Mouse (Mus musculus): ENCODE measurements around the gene Mpdz. TPM values are rescaled to one million over a fixed set of nuclear protein-coding genes. Genes with fewer than 3 reads are reported as not detected.

Gene Mpdz
- total RNA-seq, 1 experiment = 12.7 TPM

DNA sequence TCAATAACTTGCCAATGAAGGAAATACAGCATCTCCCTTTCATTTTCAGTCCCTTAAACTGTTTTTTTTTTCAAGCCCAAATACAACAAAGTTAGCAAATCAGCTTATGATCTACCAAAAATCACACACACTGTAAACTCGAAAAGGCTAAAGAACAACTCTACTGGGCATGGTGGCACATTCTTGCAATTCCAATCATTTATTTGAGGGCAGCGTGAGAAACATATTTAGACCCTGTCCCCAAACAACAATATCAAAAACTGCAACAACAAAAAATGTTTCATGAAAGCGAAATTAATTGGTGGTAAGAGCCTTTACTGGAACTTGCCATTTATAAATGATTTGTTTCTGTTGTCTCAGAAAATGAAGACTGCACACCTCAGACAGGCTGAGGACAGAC, 97.5 kb downstream of the Mpdz start:
- no peak overlapping the region for H3K4me3 ChIP-seq (ENCODE audit: insufficient read depth in 1 of 2, low read depth in 1 of 2, low read length in 2 of 2, poor library complexity in 1 of 2, severe bottlenecking in 1 of 2)
- no peak overlapping the region for H3K27ac ChIP-seq (ENCODE audit: insufficient read depth, low read depth, low read length, poor library complexity, severe bottlenecking)
- TF ChIP-seq HCFC1 (IDR thresholded peaks at IDR 0.05; ENCODE audit: borderline replicate concordance, insufficient read depth, low read length) (no peak), ZC3H11A (IDR thresholded peaks at IDR 0.05; ENCODE audit: borderline replicate concordance, low read depth, low read length) (no peak), CHD2 (IDR thresholded peaks at IDR 0.05; ENCODE audit: low read depth, low read length) (no peak), ZNF384 (IDR thresholded peaks at IDR 0.05; ENCODE audit: low read depth, low read length) (no peak), MAFK (IDR thresholded peaks at IDR 0.05; ENCODE audit: insufficient read depth, low read depth, low read length) (no peak)
- no peaks in the 10 kb centered on the region for H3K9me3 ChIP-seq (ENCODE audit: control insufficient read depth, insufficient read depth, low read depth, low read length)
- no peaks in the 10 kb centered on the region for H3K4me1 ChIP-seq (ENCODE audit: control insufficient read depth in 2 of 2, insufficient read depth in 2 of 2, low read length in 2 of 2, poor library complexity in 1 of 2)
- no peak overlapping the region for H3K9ac ChIP-seq (ENCODE audit: insufficient read depth, low read depth, low read length, poor library complexity, severe bottlenecking)
- in situ Hi-C loops (cut with MboI; ENCODE audit: low sequenced_read_pairs in 2 of 2, unreplicated experiment in 2 of 2) = no loop called here
- no peaks in the 10 kb centered on the region for H3K36me3 ChIP-seq (ENCODE audit: control insufficient read depth, insufficient read depth, low read length, poor library complexity, severe bottlenecking)
- no peak for DNase-seq (ENCODE audit: low read depth, low spot score)

- in situ Hi-C loops (cut with MboI; ENCODE audit: low sequenced_read_pairs in 2 of 2, unreplicated experiment in 2 of 2) = no loop called here
- DNase-seq (ENCODE audit: low read depth, low spot score) = no peak
- TF ChIP-seq CHD2 (IDR thresholded peaks at IDR 0.05; ENCODE audit: low read depth, low read length) (no peak), MAFK (IDR thresholded peaks at IDR 0.05; ENCODE audit: insufficient read depth, low read depth, low read length) (no peak), ZNF384 (IDR thresholded peaks at IDR 0.05; ENCODE audit: low read depth, low read length) (no peak), HCFC1 (IDR thresholded peaks at IDR 0.05; ENCODE audit: borderline replicate concordance, insufficient read depth, low read length) (no peak), ZC3H11A (IDR thresholded peaks at IDR 0.05; ENCODE audit: borderline replicate concordance, low read depth, low read length) (no peak)
Measured at GRCm38 (mm10) chr4:81333628-81333991, 109.0 kb downstream of the Mpdz start.

GRCm38 (mm10) chr4:81332901-81333627, 109.6 kb downstream of the Mpdz start:
- no peaks in the 10 kb centered on the region for H3K9me3 ChIP-seq (ENCODE audit: control insufficient read depth, insufficient read depth, low read depth, low read length)
- TF ChIP-seq HCFC1 (IDR thresholded peaks at IDR 0.05; ENCODE audit: borderline replicate concordance, insufficient read depth, low read length) = no peak
- TF ChIP-seq ZC3H11A (IDR thresholded peaks at IDR 0.05; ENCODE audit: borderline replicate concordance, low read depth, low read length) = no peak
- TF ChIP-seq ZNF384 (IDR thresholded peaks at IDR 0.05; ENCODE audit: low read depth, low read length) = no peak
- TF ChIP-seq MAFK (IDR thresholded peaks at IDR 0.05; ENCODE audit: insufficient read depth, low read depth, low read length) = no peak
- TF ChIP-seq CHD2 (IDR thresholded peaks at IDR 0.05; ENCODE audit: low read depth, low read length) = no peak
- H3K4me1 ChIP-seq (ENCODE audit: control insufficient read depth in 2 of 2, insufficient read depth in 2 of 2, low read length in 2 of 2, poor library complexity in 1 of 2) = no peaks in the 10 kb centered on the region
- in situ Hi-C loops (cut with MboI; ENCODE audit: low sequenced_read_pairs in 2 of 2, unreplicated experiment in 2 of 2) = no loop called here
- H3K4me3 ChIP-seq (ENCODE audit: insufficient read depth in 1 of 2, low read depth in 1 of 2, low read length in 2 of 2, poor library complexity in 1 of 2, severe bottlenecking in 1 of 2) = no peak overlapping the region
- no peak overlapping the region for H3K27ac ChIP-seq (ENCODE audit: insufficient read depth, low read depth, low read length, poor library complexity, severe bottlenecking)
- no peak for DNase-seq (ENCODE audit: low read depth, low spot score)
- no peaks in the 10 kb centered on the region for H3K36me3 ChIP-seq (ENCODE audit: control insufficient read depth, insufficient read depth, low read length, poor library complexity, severe bottlenecking)
- H3K9ac ChIP-seq (ENCODE audit: insufficient read depth, low read depth, low read length, poor library complexity, severe bottlenecking) = no peak overlapping the region

More at GRCm38 (mm10) chr4:81333628-81333991, 109.0 kb downstream of the Mpdz start:
- Histone ChIP-seq H3K9me3 (ENCODE audit: control insufficient read depth, insufficient read depth, low read depth, low read length) (no peaks in the 10 kb centered on the region), H3K9ac (ENCODE audit: insufficient read depth, low read depth, low read length, poor library complexity, severe bottlenecking) (no peak overlapping the region), H3K4me3 (ENCODE audit: insufficient read depth in 1 of 2, low read depth in 1 of 2, low read length in 2 of 2, poor library complexity in 1 of 2, severe bottlenecking in 1 of 2) (no peak overlapping the region), H3K36me3 (ENCODE audit: control insufficient read depth, insufficient read depth, low read length, poor library complexity, severe bottlenecking) (no peaks in the 10 kb centered on the region), H3K4me1 (ENCODE audit: control insufficient read depth in 2 of 2, insufficient read depth in 2 of 2, low read length in 2 of 2, poor library complexity in 1 of 2) (no peaks in the 10 kb centered on the region), H3K27ac (ENCODE audit: insufficient read depth, low read depth, low read length, poor library complexity, severe bottlenecking) (no peak overlapping the region)

DNA sequence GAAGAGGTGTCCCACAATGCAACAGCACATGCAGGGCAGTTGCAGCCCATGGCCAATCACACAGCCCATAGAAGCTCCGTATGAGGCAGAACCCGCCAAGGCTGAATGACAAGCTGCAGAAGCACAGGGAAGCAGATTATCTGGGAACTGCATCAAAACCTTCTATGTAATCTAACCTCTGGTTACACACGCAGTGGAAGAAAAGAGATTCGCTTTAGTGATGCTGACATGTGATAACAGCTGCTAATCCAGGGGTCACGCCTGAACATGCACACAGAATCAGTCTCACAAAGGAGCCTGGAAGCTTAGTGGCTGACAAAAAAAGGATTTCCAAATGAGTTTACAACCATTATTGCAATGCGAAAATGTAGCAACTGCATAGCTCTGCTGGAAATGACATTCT, 110.2 kb downstream of the Mpdz start:
- Histone ChIP-seq H3K36me3 (ENCODE audit: control insufficient read depth, insufficient read depth, low read length, poor library complexity, severe bottlenecking) (no peaks in the 10 kb centered on the region), H3K4me1 (ENCODE audit: control insufficient read depth in 2 of 2, insufficient read depth in 2 of 2, low read length in 2 of 2, poor library complexity in 1 of 2) (no peaks in the 10 kb centered on the region), H3K4me3 (ENCODE audit: insufficient read depth in 1 of 2, low read depth in 1 of 2, low read length in 2 of 2, poor library complexity in 1 of 2, severe bottlenecking in 1 of 2) (no peak overlapping the region), H3K9me3 (ENCODE audit: control insufficient read depth, insufficient read depth, low read depth, low read length) (no peaks in the 10 kb centered on the region), H3K27ac (ENCODE audit: insufficient read depth, low read depth, low read length, poor library complexity, severe bottlenecking) (no peak overlapping the region), H3K9ac (ENCODE audit: insufficient read depth, low read depth, low read length, poor library complexity, severe bottlenecking) (no peak overlapping the region)
- TF ChIP-seq ZNF384 (IDR thresholded peaks at IDR 0.05; ENCODE audit: low read depth, low read length) (no peak), MAFK (IDR thresholded peaks at IDR 0.05; ENCODE audit: insufficient read depth, low read depth, low read length) (no peak), CHD2 (IDR thresholded peaks at IDR 0.05; ENCODE audit: low read depth, low read length) (no peak), HCFC1 (IDR thresholded peaks at IDR 0.05; ENCODE audit: borderline replicate concordance, insufficient read depth, low read length) (no peak), ZC3H11A (IDR thresholded peaks at IDR 0.05; ENCODE audit: borderline replicate concordance, low read depth, low read length) (no peak)
- no peak for DNase-seq (ENCODE audit: low read depth, low spot score)
- in situ Hi-C loops (cut with MboI; ENCODE audit: low sequenced_read_pairs in 2 of 2, unreplicated experiment in 2 of 2) = no loop called here

All from ES-E14 (cell line).